16 mouse cellular contexts compared by ENCODE assay signal in the genomic region with DNA sequence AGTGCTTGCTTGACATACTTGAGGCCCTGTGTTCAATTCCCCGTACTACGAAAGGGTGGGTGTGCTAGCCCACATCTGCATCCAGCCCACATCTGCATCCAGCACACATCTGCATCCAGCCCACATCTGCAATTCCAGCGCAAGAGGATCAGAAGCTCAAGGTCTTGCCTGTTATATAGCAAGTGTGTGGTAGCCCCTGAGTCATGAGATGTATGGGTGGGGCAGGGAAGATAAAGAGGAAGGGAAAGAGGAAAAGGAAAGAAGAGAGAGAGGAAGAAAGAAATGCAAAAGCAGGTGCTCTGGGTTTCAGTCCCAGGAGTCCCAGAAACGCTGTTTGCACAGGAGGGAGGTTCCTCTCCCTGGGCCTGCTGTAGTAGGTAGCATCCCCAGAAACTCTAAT.
"Had no signal": no experiment of that assay in that cellular context is flagged by ENCODE, and none has a peak within 500 bp of the region (broad histone marks: within the 10 kb centered on the region; RNA-seq: fewer than 3 reads in every experiment).

No protein-coding gene starts in this region.

- ATAC-seq: liver, embryonic 12.5 days; midbrain, embryonic 13.5 days; midbrain, embryonic 15.5 days had no signal

- H3K27ac ChIP-seq: liver, embryonic 12.5 days; liver, embryonic 14.5 days; macrophage; midbrain, embryonic 13.5 days; midbrain, embryonic 15.5 days; stomach, embryonic 15.5 days; stomach, postnatal 0 days had no signal

- H3K4me2 ChIP-seq: liver, embryonic 12.5 days; lung, embryonic 14.5 days; midbrain, embryonic 11.5 days; midbrain, embryonic 13.5 days; midbrain, embryonic 15.5 days; stomach, embryonic 15.5 days had no signal

- H3K4me3 ChIP-seq: liver, embryonic 12.5 days; megakaryocyte, embryonic 14.5 days; midbrain, embryonic 13.5 days; midbrain, embryonic 15.5 days; stomach, embryonic 15.5 days had no signal

- H3K4me1 ChIP-seq: liver, embryonic 12.5 days; midbrain, embryonic 13.5 days; stomach, embryonic 15.5 days had no signal

- H3K9me3 ChIP-seq: liver, embryonic 12.5 days; midbrain, embryonic 13.5 days; midbrain, embryonic 15.5 days; stomach, embryonic 15.5 days had no signal

- H3K36me3 ChIP-seq: midbrain, embryonic 15.5 days; stomach, embryonic 15.5 days had no signal

- DNase-seq: lung, adult 18-20 months; lung, embryonic 14.5 days; lung, postnatal 10 days; lung, postnatal 36 days; thymus, adult 2 months; thymus, postnatal 25 days; thymus, postnatal 4 days had no signal

- H3K9ac ChIP-seq: liver, embryonic 12.5 days; liver, embryonic 14.5 days; lung, embryonic 14.5 days; midbrain, embryonic 13.5 days; midbrain, embryonic 15.5 days; stomach, embryonic 15.5 days had no signal

- H3K27me3 ChIP-seq: liver, embryonic 12.5 days; midbrain, embryonic 13.5 days; midbrain, embryonic 15.5 days; stomach, embryonic 15.5 days had no signal
